Mouse (Mus musculus): ENCODE data around the gene Arl15. TPM values are rescaled to one million over a fixed set of nuclear protein-coding genes. Genes with fewer than 3 reads are reported as not detected.

Arl15 gene
- polyA plus RNA-seq, 1 experiment from 2014 or later, result 19.0 TPM

GRCm38 (mm10) chr13:114017928-114018327 lies 223.6 kb downstream of the Arl15 start:
- Histone ChIP-seq H3K36me3 (ENCODE audit: control insufficient read depth, insufficient read depth, low read length) (no peaks in the 10 kb centered on the region), H3K4me2 (replicated peaks; ENCODE audit: low read depth, low read length) (no peak overlapping the region), H3K9ac (ENCODE audit: low read depth, low read length) (no peak overlapping the region), H3K27me3 (ENCODE audit: control insufficient read depth, insufficient read depth, low read length) (no peaks in the 10 kb centered on the region), H3K4me1 (replicated peaks; ENCODE audit: control insufficient read depth, insufficient read depth, low read length) (no peaks in the 10 kb centered on the region), H3K27ac (ENCODE audit: low read depth, low read length) (no peak overlapping the region), H3K4me3 (ENCODE audit: low read depth, low read length) (no peak overlapping the region), H3K9me3 (ENCODE audit: control insufficient read depth, low read length) (no peaks in the 10 kb centered on the region)
- WGBS, result 87% methylated on average over 8 of the region's 8 CpGs
- ATAC-seq (ENCODE audit: low FRiP score) (no peak), DNase-seq (ENCODE audit: low spot score) (no peak)

- Histone ChIP-seq H3K4me3 (ENCODE audit: low read depth, low read length) (no peak overlapping the region), H3K4me2 (replicated peaks; ENCODE audit: low read depth, low read length) (no peak overlapping the region), H3K36me3 (ENCODE audit: control insufficient read depth, insufficient read depth, low read length) (no peaks in the 10 kb centered on the region), H3K9me3 (ENCODE audit: control insufficient read depth, low read length) (no peaks in the 10 kb centered on the region), H3K9ac (ENCODE audit: low read depth, low read length) (no peak overlapping the region), H3K27me3 (ENCODE audit: control insufficient read depth, insufficient read depth, low read length) (no peaks in the 10 kb centered on the region), H3K4me1 (replicated peaks; ENCODE audit: control insufficient read depth, insufficient read depth, low read length) (no peaks in the 10 kb centered on the region), H3K27ac (ENCODE audit: low read depth, low read length) (no peak overlapping the region)
- no peak for DNase-seq (ENCODE audit: low spot score)
- no peak for ATAC-seq (ENCODE audit: low FRiP score)
- WGBS, result 95% methylated on average over 7 of the region's 7 CpGs
Observed at GRCm38 (mm10) chr13:114023541-114023940, 229.2 kb downstream of the Arl15 start.

GRCm38 (mm10) chr13:114026306-114026705 lies 232.0 kb downstream of the Arl15 start:
- H3K36me3 ChIP-seq (ENCODE audit: control insufficient read depth, insufficient read depth, low read length), result no peaks in the 10 kb centered on the region

GRCm38 (mm10) chr13:114026751-114027150 lies 232.4 kb downstream of the Arl15 start:
- 90% methylated on average over 7 of the region's 7 CpGs for WGBS

More at GRCm38 (mm10) chr13:114026306-114026705, 232.0 kb downstream of the Arl15 start:
- Histone ChIP-seq H3K4me1 (replicated peaks; ENCODE audit: control insufficient read depth, insufficient read depth, low read length) (no peaks in the 10 kb centered on the region), H3K27me3 (ENCODE audit: control insufficient read depth, insufficient read depth, low read length) (no peaks in the 10 kb centered on the region), H3K27ac (ENCODE audit: low read depth, low read length) (no peak overlapping the region), H3K9me3 (ENCODE audit: control insufficient read depth, low read length) (no peaks in the 10 kb centered on the region), H3K9ac (ENCODE audit: low read depth, low read length) (no peak overlapping the region), H3K4me3 (ENCODE audit: low read depth, low read length) (no peak overlapping the region), H3K4me2 (replicated peaks; ENCODE audit: low read depth, low read length) (no peak overlapping the region)
- DNase-seq (ENCODE audit: low spot score), result no peak
- no peak for ATAC-seq (ENCODE audit: low FRiP score)
- 80% methylated on average over 6 of the region's 6 CpGs for WGBS

GRCm38 (mm10) chr13:114048071-114048470 lies 253.8 kb downstream of the Arl15 start:
- no peak overlapping the region for H3K27ac ChIP-seq (ENCODE audit: low read depth, low read length)
- no peak overlapping the region for H3K4me2 ChIP-seq (replicated peaks; ENCODE audit: low read depth, low read length)
- H3K4me3 ChIP-seq (ENCODE audit: low read depth, low read length), result no peak overlapping the region
- H3K27me3 ChIP-seq (ENCODE audit: control insufficient read depth, insufficient read depth, low read length), result no peaks in the 10 kb centered on the region
- no peak overlapping the region for H3K9ac ChIP-seq (ENCODE audit: low read depth, low read length)
- H3K9me3 ChIP-seq (ENCODE audit: control insufficient read depth, low read length), result no peaks in the 10 kb centered on the region
- WGBS, result 40% methylated on average over 10 of the region's 10 CpGs
- H3K36me3 ChIP-seq (ENCODE audit: control insufficient read depth, insufficient read depth, low read length), result no peaks in the 10 kb centered on the region
- ATAC-seq (ENCODE audit: low FRiP score) (no peak), DNase-seq (ENCODE audit: low spot score) (no peak)
- peaks cover 6% of the 10 kb centered on the region; the same call in 1 of the 2 replicates for H3K4me1 ChIP-seq (replicated peaks; ENCODE audit: control insufficient read depth, insufficient read depth, low read length)

More at GRCm38 (mm10) chr13:114026751-114027150, 232.4 kb downstream of the Arl15 start:
- Histone ChIP-seq H3K27me3 (ENCODE audit: control insufficient read depth, insufficient read depth, low read length) (no peaks in the 10 kb centered on the region), H3K4me1 (replicated peaks; ENCODE audit: control insufficient read depth, insufficient read depth, low read length) (no peaks in the 10 kb centered on the region), H3K9ac (ENCODE audit: low read depth, low read length) (no peak overlapping the region), H3K27ac (ENCODE audit: low read depth, low read length) (no peak overlapping the region), H3K9me3 (ENCODE audit: control insufficient read depth, low read length) (no peaks in the 10 kb centered on the region), H3K4me3 (ENCODE audit: low read depth, low read length) (no peak overlapping the region), H3K4me2 (replicated peaks; ENCODE audit: low read depth, low read length) (no peak overlapping the region), H3K36me3 (ENCODE audit: control insufficient read depth, insufficient read depth, low read length) (no peaks in the 10 kb centered on the region)
- DNase-seq (ENCODE audit: low spot score) (no peak), ATAC-seq (ENCODE audit: low FRiP score) (no peak)

- Histone ChIP-seq H3K9ac (ENCODE audit: low read depth, low read length) (no peak overlapping the region), H3K4me2 (replicated peaks; ENCODE audit: low read depth, low read length) (no peak overlapping the region), H3K27ac (ENCODE audit: low read depth, low read length) (no peak overlapping the region), H3K36me3 (ENCODE audit: control insufficient read depth, insufficient read depth, low read length) (no peaks in the 10 kb centered on the region), H3K9me3 (ENCODE audit: control insufficient read depth, low read length) (no peaks in the 10 kb centered on the region), H3K4me1 (replicated peaks; ENCODE audit: control insufficient read depth, insufficient read depth, low read length) (peaks cover 6% of the 10 kb centered on the region; the same call in 1 of the 2 replicates), H3K4me3 (ENCODE audit: low read depth, low read length) (no peak overlapping the region), H3K27me3 (ENCODE audit: control insufficient read depth, insufficient read depth, low read length) (no peaks in the 10 kb centered on the region)
- ATAC-seq (ENCODE audit: low FRiP score) (no peak), DNase-seq (ENCODE audit: low spot score) (no peak)
- 7% methylated on average over 3 of the region's 3 CpGs for WGBS
Observed at GRCm38 (mm10) chr13:114048688-114049087, 254.4 kb downstream of the Arl15 start.

- no peak overlapping the region for H3K27ac ChIP-seq (ENCODE audit: low read depth, low read length)
- no peak overlapping the region for H3K9ac ChIP-seq (ENCODE audit: low read depth, low read length)
- 8% methylated on average over 9 of the region's 9 CpGs for WGBS
- H3K4me2 ChIP-seq (replicated peaks; ENCODE audit: low read depth, low read length), result no peak overlapping the region
- ATAC-seq (ENCODE audit: low FRiP score) (no peak), DNase-seq (ENCODE audit: low spot score) (peak; percentile 30)
- no peak overlapping the region for H3K4me3 ChIP-seq (ENCODE audit: low read depth, low read length)
- H3K27me3 ChIP-seq (ENCODE audit: control insufficient read depth, insufficient read depth, low read length), result no peaks in the 10 kb centered on the region
- no peaks in the 10 kb centered on the region for H3K9me3 ChIP-seq (ENCODE audit: control insufficient read depth, low read length)
- H3K4me1 ChIP-seq (replicated peaks; ENCODE audit: control insufficient read depth, insufficient read depth, low read length), result peaks cover 6% of the 10 kb centered on the region; the same call in 1 of the 2 replicates
- no peaks in the 10 kb centered on the region for H3K36me3 ChIP-seq (ENCODE audit: control insufficient read depth, insufficient read depth, low read length)
Observed at GRCm38 (mm10) chr13:114051151-114051850, 257.0 kb downstream of the Arl15 start.

GRCm38 (mm10) chr13:114052426-114053205 lies 258.3 kb downstream of the Arl15 start:
- 0 out of 2 replicates have a peak overlapping the region, but pooled peaks have one; percentile 45 for H3K27ac ChIP-seq (ENCODE audit: low read depth, low read length)
- no peak overlapping the region for H3K4me3 ChIP-seq (ENCODE audit: low read depth, low read length)
- H3K27me3 ChIP-seq (ENCODE audit: control insufficient read depth, insufficient read depth, low read length), result no peaks in the 10 kb centered on the region
- H3K4me1 ChIP-seq (replicated peaks; ENCODE audit: control insufficient read depth, insufficient read depth, low read length), result peaks cover 6% of the 10 kb centered on the region; the same call in 1 of the 2 replicates
- H3K4me2 ChIP-seq (replicated peaks; ENCODE audit: low read depth, low read length), result 0 out of 2 replicates have a peak overlapping the region, but pooled peaks have one; percentile 3
- no peaks in the 10 kb centered on the region for H3K9me3 ChIP-seq (ENCODE audit: control insufficient read depth, low read length)
- peak; percentile 46 for ATAC-seq (ENCODE audit: low FRiP score)
- no peak overlapping the region for H3K9ac ChIP-seq (ENCODE audit: low read depth, low read length)
- no peaks in the 10 kb centered on the region for H3K36me3 ChIP-seq (ENCODE audit: control insufficient read depth, insufficient read depth, low read length)
- peak; percentile 40 for DNase-seq (ENCODE audit: low spot score)
- WGBS, result 19% methylated on average over 15 of the region's 15 CpGs

Measured in hindbrain, embryonic 11.5 days (tissue).